Mouse (Mus musculus) gastrocnemius, postnatal 25 days (tissue): ENCODE measurements around the gene Plch2. TPM values are rescaled to one million over a fixed set of nuclear protein-coding genes. Genes with fewer than 3 reads are reported as not detected.
"Not testable (repeated sequence)": the region's sequence is repeated elsewhere in the genome, so short reads cannot be mapped to it uniquely, and the experiment has no call there.

Experiments
- DNase-seq: peaks from one replicate; pipeline ENCODE4 v3.0.0; 2022
- long read RNA-seq, 2 experiments: library from polyadenylated mRNA; stranded (forward); transcript quantifications; one replicate each; pipeline ENCODE4 v2.0.0; 2021
- total RNA-seq, 2 experiments: library from RNA; stranded (reverse); gene quantifications; 1 replicate in 1 of 2; 2 replicates in 1 of 2; pipeline ENCODE4 v1.2.3; 2021

Gene Plch2
- total RNA-seq, result under 1 TPM; 0.05 to 0.21 TPM
- long read RNA-seq, experiment 1, result 0 reads
- long read RNA-seq, experiment 2, result 0 reads

- no peak for DNase-seq
These were observed at the start of gene Plch2 for GRCm38 (mm10) chr4:155056724-155057123. TSS of gene Plch2 (minus strand) at chr4:155056784.

GRCm38 (mm10) chr4:155098572-155098971 lies 42.0 kb upstream of the Plch2 start:
- no peak for DNase-seq

- DNase-seq, result no peak
These were observed 40.9 kb upstream of the Plch2 start for GRCm38 (mm10) chr4:155097452-155097851.

GRCm38 (mm10) chr4:155095967-155096366 lies 39.4 kb upstream of the Plch2 start:
- no peak for DNase-seq

- DNase-seq, result peak; percentile 81
These were observed 38.8 kb upstream of the Plch2 start for GRCm38 (mm10) chr4:155095238-155095900.

- no peak for DNase-seq
These were observed 38.0 kb upstream of the Plch2 start for GRCm38 (mm10) chr4:155094565-155094964.

GRCm38 (mm10) chr4:155093431-155094149 lies 37.0 kb upstream of the Plch2 start:
- DNase-seq, result no peak

GRCm38 (mm10) chr4:155092718-155093430 lies 36.3 kb upstream of the Plch2 start:
- peak; percentile 6 for DNase-seq

GRCm38 (mm10) chr4:155090688-155091449 lies 34.3 kb upstream of the Plch2 start:
- no peak for DNase-seq

GRCm38 (mm10) chr4:155090147-155090546 lies 33.6 kb upstream of the Plch2 start:
- no peak for DNase-seq

GRCm38 (mm10) chr4:155089241-155089640 lies 32.7 kb upstream of the Plch2 start:
- no peak for DNase-seq

- peak; percentile 100 for DNase-seq
These were observed 29.8 kb upstream of the Plch2 start, which contains the start of the genes Rer1 and Morn1 for GRCm38 (mm10) chr4:155086108-155087024. TSS of gene Rer1 (minus strand) at chr4:155086382. TSS of gene Morn1 (plus strand) at chr4:155086577.

GRCm38 (mm10) chr4:155085206-155086107 lies 28.9 kb upstream of the Plch2 start:
- no peak for DNase-seq

- no peak for DNase-seq
These were observed 27.8 kb upstream of the Plch2 start for GRCm38 (mm10) chr4:155084351-155084750.

GRCm38 (mm10) chr4:155083553-155083952 lies 27.0 kb upstream of the Plch2 start:
- no peak for DNase-seq

- no peak for DNase-seq
These were observed 23.1 kb upstream of the Plch2 start for GRCm38 (mm10) chr4:155079666-155080065.

GRCm38 (mm10) chr4:155078808-155079207 lies 22.2 kb upstream of the Plch2 start:
- DNase-seq, result not testable (repeated sequence)

GRCm38 (mm10) chr4:155076677-155077076 lies 20.1 kb upstream of the Plch2 start:
- DNase-seq, result no peak

- DNase-seq, result no peak
These were observed 19.2 kb upstream of the Plch2 start for GRCm38 (mm10) chr4:155075813-155076212.

- DNase-seq, result no peak
These were observed 18.6 kb upstream of the Plch2 start for GRCm38 (mm10) chr4:155075137-155075536.
